Mouse (Mus musculus) frontal cortex, postnatal 14 days (tissue): ENCODE measurements at regions not wholly inside any gene's neighbourhood (a gene's known extent, or its start where the extent isn't known, plus 50 kb on each side); places are given as distances from the start of the nearest gene placed in this dataset.

Experiments used
- DNase-seq, 2 experiments: peaks; one replicate each; pipeline ENCODE4 v3.0.0; 2022; ENCODE audit warnings: low spot score in 2 of 2

DNA sequence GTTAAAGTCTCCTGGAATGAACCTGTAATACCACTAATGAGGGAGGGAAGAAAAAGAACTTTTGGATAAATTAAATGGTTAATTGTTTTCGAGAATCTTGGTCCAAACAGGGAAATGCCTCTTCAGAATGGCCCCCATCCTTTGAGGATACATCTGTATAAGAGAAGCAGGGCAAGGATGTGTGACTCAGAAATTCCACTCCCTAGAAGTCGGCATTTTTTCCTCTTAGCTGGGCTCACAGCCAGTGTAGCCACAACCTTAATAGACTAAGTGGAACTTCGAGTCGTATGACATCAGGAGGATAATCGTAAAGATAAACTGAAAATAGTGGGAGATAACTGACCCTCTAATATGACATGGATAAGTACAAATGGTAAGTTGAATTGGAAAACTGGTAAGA lies 56.1 kb upstream of the Cav2 start:
- no peak for DNase-seq

- no peak for DNase-seq
Observed at GRCm38 (mm10) chr6:17226483-17226882, 54.5 kb upstream of the Cav2 start.
